8 mouse cellular contexts compared by ENCODE assay signal in the genomic region with DNA sequence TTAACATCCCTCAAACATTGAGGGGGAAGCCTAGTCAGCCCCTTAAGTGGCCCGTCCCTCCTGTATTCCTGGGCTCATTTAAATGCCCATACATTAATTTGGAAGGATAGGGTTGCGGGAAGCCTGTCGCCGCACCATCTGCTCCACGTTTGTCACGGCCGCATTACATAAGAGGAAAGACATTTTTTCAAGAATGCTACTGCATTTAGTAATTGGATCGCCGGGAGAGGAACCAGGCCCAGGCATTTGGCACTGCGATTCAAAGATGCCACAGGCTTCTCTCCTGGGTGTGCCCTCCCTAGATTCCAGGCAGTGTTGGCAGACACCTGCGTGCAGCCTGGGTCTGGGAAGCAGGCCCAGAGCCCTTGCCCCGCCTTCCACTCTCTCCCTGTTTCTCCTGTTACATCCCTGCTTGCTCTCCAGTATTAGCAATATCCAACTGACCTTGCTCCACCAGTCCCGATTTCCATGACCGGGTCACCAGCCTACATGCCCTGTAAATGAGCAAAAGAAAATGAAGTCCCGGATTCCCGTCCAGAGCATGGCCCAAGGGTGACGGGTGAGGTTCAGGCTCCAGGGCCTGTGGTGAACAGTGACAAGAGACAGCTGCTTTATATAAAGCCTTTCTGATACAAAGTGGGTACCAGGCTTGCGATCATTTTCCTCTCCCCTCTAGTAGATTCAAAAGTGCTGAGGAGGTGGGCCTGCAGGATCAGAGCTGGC. TPM values are rescaled to one million over a fixed set of nuclear protein-coding genes. Genes with fewer than 3 reads are reported as not detected.
DNase-seq lines count a peak whose midpoint lies in the region; ATAC-seq and TF ChIP-seq lines count a peak whose summit lies in the region.

No protein-coding gene starts in this region.

- no peak overlapping the region for H3K4me3 ChIP-seq in heart, adult 2 months
- no peak overlapping the region for H3K4me3 ChIP-seq in heart, embryonic 12.5 days
- H3K4me3 ChIP-seq in neural tube, embryonic 15.5 days (replicated peaks): no peak overlapping the region

- 0 out of 2 replicates have a peak, but pooled peaks have one; percentile 34 for TF ChIP-seq EP300 in heart, adult 2 months (IDR thresholded peaks at IDR 0.05; ENCODE audit: insufficient read depth, low read depth, low read length)

- no peaks in the 10 kb centered on the region for H3K79me2 ChIP-seq in heart, adult 2 months (replicated peaks; ENCODE audit: control insufficient read depth, insufficient read depth, low read length)

- no peak overlapping the region for H3K4me2 ChIP-seq in heart, embryonic 12.5 days
- H3K4me2 ChIP-seq in neural tube, embryonic 15.5 days: no peak overlapping the region

- H3K27ac ChIP-seq in heart, adult 2 months: peak overlapping the region; percentile 57
- no peak overlapping the region for H3K27ac ChIP-seq in heart, embryonic 12.5 days (ENCODE audit: poor library complexity, severe bottlenecking)
- H3K27ac ChIP-seq in neural tube, embryonic 15.5 days (replicated peaks): 0 out of 2 replicates have a peak overlapping the region, but pooled peaks have one; percentile 14

- no peak for TF ChIP-seq POLR2A in heart, adult 2 months (IDR thresholded peaks at IDR 0.05; ENCODE audit: insufficient read depth, low read depth, low read length)

- 42% methylated on average over 18 of the region's 18 CpGs for WGBS in heart, adult 2 months
- WGBS in heart, embryonic 12.5 days: 61% methylated on average over 18 of the region's 18 CpGs
- WGBS in neural tube, embryonic 15.5 days: 38% methylated on average over 18 of the region's 18 CpGs

- intact Hi-C loops in heart, adult 2 months (cut with DNase I): no loop called here

- peak; percentile 69 to 84 for DNase-seq in heart, adult 2 months
- DNase-seq in cerebellum, adult 8-10 months: peak; percentile 85
- DNase-seq in frontal cortex, postnatal 36 days (ENCODE audit: low spot score in 2 of 2): peak; percentile 79 to 90
- DNase-seq in layer of hippocampus, postnatal 25 days (ENCODE audit: extremely low spot score in 1 of 2, low spot score in 1 of 2): peak; percentile 28 to 53
- no peak for DNase-seq in ovary, postnatal 14 days (ENCODE audit: low spot score)

- peaks cover 8% of the 10 kb centered on the region for H3K4me1 ChIP-seq in heart, adult 2 months (ENCODE audit: control insufficient read depth, insufficient read depth, low read length)
- H3K4me1 ChIP-seq in heart, embryonic 12.5 days (replicated peaks): peaks cover 22% of the 10 kb centered on the region; the same call in 1 of the 2 replicates
- peaks cover 18% of the 10 kb centered on the region for H3K4me1 ChIP-seq in neural tube, embryonic 15.5 days

- no peaks in the 10 kb centered on the region; the same call in 1 of the 2 replicates for H3K36me3 ChIP-seq in heart, adult 2 months (ENCODE audit: control insufficient read depth, insufficient read depth, low read length)
- no peaks in the 10 kb centered on the region for H3K36me3 ChIP-seq in heart, embryonic 12.5 days
- H3K36me3 ChIP-seq in neural tube, embryonic 15.5 days: no peaks in the 10 kb centered on the region

- no peak for ATAC-seq in heart, embryonic 12.5 days (ENCODE audit: insufficient number of reproducible peaks, low FRiP score)
- ATAC-seq in neural tube, embryonic 15.5 days (ENCODE audit: low FRiP score): no peak
- ATAC-seq in megakaryocyte progenitor cell, adult 5-6 weeks (replicated peaks; ENCODE audit: poor library complexity): no peak

- no peak for TF ChIP-seq CTCF in heart, adult 2 months (IDR thresholded peaks at IDR 0.05)

- H3K27me3 ChIP-seq in heart, adult 2 months (ENCODE audit: control insufficient read depth, insufficient read depth, low read length): no peaks in the 10 kb centered on the region
- H3K27me3 ChIP-seq in heart, embryonic 12.5 days (replicated peaks): peaks cover 6% of the 10 kb centered on the region; the same call in 1 of the 2 replicates
- H3K27me3 ChIP-seq in neural tube, embryonic 15.5 days (replicated peaks): no peaks in the 10 kb centered on the region

- no peak overlapping the region for H3K9ac ChIP-seq in heart, adult 2 months (ENCODE audit: low read depth, low read length)
- H3K9ac ChIP-seq in heart, embryonic 12.5 days: no peak overlapping the region; the same call in 1 of the 2 replicates
- H3K9ac ChIP-seq in neural tube, embryonic 15.5 days (replicated peaks): no peak overlapping the region

- no peaks in the 10 kb centered on the region for H3K9me3 ChIP-seq in heart, embryonic 12.5 days (replicated peaks)
- no peaks in the 10 kb centered on the region for H3K9me3 ChIP-seq in neural tube, embryonic 15.5 days (replicated peaks)

RNA-seq across cellular contexts. Expression of a gene that starts 16.9 kb away (rescaled TPM):
- 10 to 100 TPM; 37.4 to 39.3 TPM for total RNA-seq in heart, adult 2 months (2021)
- 21.9 and 29.1 TPM in 2 replicates for polyA plus RNA-seq in heart, adult 2 months (2012; rRNA removed)
- polyA plus RNA-seq in heart, embryonic 12.5 days (2016; fragmentation: Nextera tagmentation; extraction: Ambion mirVana): 9.8 and 10.4 TPM in 2 replicates
- total RNA-seq in layer of hippocampus, postnatal 25 days (2021): 10 to 100 TPM; 36.7 to 39.0 TPM
- 8.4 and 8.8 TPM in 2 replicates for polyA plus RNA-seq in neural tube, embryonic 15.5 days (2015; fragmentation: Nextera tagmentation; extraction: Ambion mirVana)
- total RNA-seq in megakaryocyte progenitor cell, adult 5-6 weeks (2015): 14.9 and 18.2 TPM in 2 replicates
- 25.3 and 26.1 TPM in 2 replicates for total RNA-seq in megakaryocyte progenitor cell, adult 5-6 weeks (2017)
